Mouse (Mus musculus) hindlimb bud, embryonic 11.5 days (tissue): ENCODE results near the gene Jchain.

Experiments
- DNase-seq: peaks from one replicate; pipeline ENCODE4 v3.0.0-alpha.2; 2012; ENCODE audit warnings: low read depth, low spot score; ENCODE audit errors: extremely low spot score

Gene Jchain

DNA sequence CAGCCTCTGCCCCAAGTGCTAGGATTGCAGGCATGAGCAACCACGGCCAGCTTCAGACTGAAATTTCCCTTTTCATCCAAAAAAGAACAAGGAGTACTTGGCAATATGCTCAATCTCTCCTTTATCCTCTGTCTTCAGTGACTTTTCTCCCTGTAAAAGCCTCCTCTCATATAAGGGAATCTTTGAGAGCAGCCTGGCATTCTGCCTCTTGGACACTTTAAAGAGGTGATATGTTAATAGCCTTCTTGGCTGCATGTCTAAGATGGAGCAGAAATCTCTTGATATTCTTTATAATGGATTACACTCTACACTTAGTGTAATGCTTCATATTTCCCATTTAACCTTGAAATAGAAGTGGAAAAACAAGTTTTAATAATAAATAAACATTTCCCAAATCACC, 3.2 kb upstream of the Jchain start:
- no peak for DNase-seq

DNA sequence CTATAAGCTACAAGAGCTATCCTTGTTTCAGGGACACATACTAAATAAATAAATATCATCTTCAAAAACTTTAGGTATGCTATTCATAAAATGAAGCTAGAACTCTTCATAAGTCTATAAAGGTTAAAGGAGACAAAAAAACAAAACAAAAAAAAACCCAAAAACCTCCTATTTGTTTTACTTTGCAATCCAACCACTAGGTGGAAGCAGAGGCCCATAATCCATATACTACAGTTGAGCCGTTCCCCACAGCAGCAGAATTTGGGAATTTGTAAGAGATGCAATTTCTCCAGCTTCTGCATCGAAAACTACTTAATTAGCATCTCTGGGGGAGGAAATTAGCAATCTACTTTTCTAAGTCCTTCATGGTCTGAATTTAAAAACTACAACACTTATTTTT, 8.5 kb downstream of the Jchain start:
- peak; percentile 41 for DNase-seq

DNA sequence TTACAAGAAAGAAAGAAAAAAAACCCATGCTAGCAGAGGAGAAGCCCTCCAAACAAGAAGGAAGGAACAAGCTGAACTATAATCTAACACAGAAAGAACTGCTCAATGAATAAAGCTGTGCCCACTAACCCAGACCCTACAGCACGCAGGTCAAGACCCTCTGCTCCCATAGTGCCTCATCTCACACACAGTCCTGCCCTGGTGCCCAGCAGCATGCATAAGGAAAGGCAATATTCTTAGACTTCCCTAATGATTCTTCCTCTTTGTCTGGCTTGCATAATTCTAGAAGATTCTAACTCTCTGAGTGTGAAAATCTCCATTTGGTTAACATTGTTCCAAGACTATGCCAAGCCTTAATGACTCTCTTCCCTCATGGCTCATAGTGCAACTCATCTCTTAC, 18.7 kb downstream of the Jchain start:
- DNase-seq, result no peak

DNA sequence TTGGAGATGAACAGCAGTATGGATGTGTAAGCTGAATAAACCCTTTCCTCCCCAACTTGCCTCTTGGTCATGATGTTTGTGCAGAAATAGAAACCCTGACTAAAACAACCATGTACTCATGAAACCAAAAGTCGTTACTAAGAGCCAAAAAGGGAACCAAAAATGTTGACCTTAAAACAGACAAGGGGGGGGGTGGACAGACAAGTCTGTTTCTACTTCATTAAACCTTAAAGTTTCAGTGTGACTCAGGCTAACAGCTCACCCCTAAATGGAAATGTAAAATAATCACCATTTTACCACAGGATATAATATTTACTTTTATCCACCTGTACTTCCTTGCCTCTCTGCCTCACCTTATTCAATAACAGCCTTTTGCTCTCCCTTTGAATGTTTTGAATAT, 19.1 kb downstream of the Jchain start:
- no peak for DNase-seq

DNA sequence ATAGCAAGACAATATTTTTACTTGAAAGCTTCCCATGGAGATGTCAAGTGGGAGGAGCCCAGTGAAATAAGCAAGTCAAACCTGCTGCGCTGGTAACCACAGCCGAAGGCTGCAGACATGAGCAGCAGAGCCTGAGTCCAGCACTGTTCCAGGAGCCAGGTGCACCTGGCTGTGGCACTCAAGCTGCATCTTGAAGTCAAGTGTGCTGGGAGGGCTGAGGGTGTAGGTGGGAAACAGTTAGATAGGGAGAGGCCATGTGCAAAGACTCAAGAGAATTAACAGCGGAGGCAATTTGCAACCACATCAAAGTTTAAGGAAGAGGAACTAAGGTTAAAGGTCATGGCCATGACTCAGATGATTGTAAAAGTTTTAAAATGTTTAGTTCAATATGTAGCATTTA, 27.9 kb downstream of the Jchain start:
- DNase-seq, result no peak

DNA sequence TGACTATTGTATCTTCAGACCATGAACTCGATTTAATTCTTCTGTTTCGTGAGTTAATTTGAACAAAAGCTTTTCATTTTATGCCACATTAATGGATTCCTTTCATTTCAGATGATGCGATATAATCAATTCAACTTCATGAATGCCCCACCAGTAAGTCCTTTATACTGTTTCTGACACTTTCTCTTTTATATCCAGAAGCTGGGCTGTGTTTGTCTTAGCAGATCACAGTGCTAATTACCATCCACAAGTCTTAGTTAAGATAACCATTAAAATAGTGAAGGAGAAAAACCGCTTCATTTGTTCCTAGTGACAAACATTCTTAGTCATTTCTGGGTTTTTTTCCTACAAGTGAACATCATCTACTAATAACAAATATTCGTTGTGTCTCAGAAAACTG, 36.6 kb downstream of the Jchain start:
- no peak for DNase-seq

DNA sequence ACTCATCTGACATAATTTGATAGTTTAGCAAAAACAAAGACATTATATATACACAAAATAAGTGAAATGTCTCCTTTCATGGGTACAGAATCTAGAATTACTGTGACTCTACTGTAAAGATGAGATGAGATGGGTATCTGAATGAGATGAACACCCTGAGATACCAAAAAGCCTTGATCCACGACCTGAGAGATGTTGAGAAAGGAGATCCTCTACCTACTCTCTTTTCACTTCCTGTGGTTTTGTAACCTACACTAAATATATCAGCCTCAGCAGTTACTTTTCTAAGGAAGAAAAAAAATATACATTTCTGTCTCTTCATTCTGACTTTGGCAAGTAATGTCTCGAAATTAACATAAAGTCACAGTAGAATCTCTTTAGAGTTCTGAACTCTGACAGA, 38.7 kb downstream of the Jchain start:
- no peak for DNase-seq

DNA sequence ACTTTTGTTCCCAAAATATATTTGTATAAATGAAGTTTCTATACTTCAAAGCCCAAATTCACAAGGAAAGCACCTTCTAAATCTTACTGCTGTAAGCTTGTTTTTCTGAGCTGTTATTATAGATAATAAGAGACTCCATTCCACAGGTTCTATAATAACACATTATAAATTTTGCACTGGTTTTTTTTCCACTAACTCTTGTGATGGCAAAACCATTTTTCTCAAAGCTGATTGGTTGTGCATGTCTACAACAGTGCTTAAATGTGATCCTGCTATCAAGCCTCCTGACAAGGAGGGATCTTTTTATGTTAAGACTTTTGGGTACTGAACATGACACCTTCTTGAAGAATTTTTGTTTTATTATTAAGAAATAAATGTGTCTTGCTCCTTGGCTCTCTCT, 40.0 kb downstream of the Jchain start, which contains the start of gene Enam:
Gene Enam, plus strand, starts transcription at position 301 of the 400 bp plus-strand sequence.
- no peak for DNase-seq
